Mouse (Mus musculus) layer of hippocampus, postnatal 25 days (tissue): Measurements from ENCODE around the gene Tnni1. TPM values are rescaled to one million over a fixed set of nuclear protein-coding genes. Genes with fewer than 3 reads are reported as not detected.

ENCODE experiments used
- DNase-seq, 2 experiments: peaks; one replicate each; pipeline ENCODE4 v3.0.0; 2022; ENCODE audit warnings: mixed read lengths in 2 of 2, low spot score in 1 of 2; ENCODE audit errors: extremely low spot score in 1 of 2
- total RNA-seq, 2 experiments: library from RNA; stranded (reverse); gene quantifications; 2 replicates each; pipeline ENCODE4 v1.2.3; 2021

Tnni1 gene
- total RNA-seq, result 1 to 10 TPM; 4.1 to 5.9 TPM

GRCm38 (mm10) chr1:135778780-135779535 is at the start of gene Tnni1:
Gene Tnni1, plus strand, starts transcription at chr1:135779434.
- no peak for DNase-seq

- no peak for DNase-seq
Observed at GRCm38 (mm10) chr1:135729821-135730220, 49.4 kb upstream of the Tnni1 start.

GRCm38 (mm10) chr1:135730296-135730695 is 48.9 kb upstream of the Tnni1 start:
- DNase-seq, result no peak

GRCm38 (mm10) chr1:135731393-135731792 is 47.8 kb upstream of the Tnni1 start:
- DNase-seq, result no peak

GRCm38 (mm10) chr1:135731897-135732684 is 47.1 kb upstream of the Tnni1 start:
- no peak for DNase-seq

GRCm38 (mm10) chr1:135734225-135734937 is 44.9 kb upstream of the Tnni1 start:
- DNase-seq, result peak in 1 of 2 experiments; percentile 47

- no peak for DNase-seq
Observed at GRCm38 (mm10) chr1:135735460-135735859, 43.8 kb upstream of the Tnni1 start.

- no peak for DNase-seq
Observed at GRCm38 (mm10) chr1:135744987-135745386, 34.2 kb upstream of the Tnni1 start.

GRCm38 (mm10) chr1:135746248-135746647 is 33.0 kb upstream of the Tnni1 start:
- DNase-seq, result no peak

GRCm38 (mm10) chr1:135752737-135753348 is 26.4 kb upstream of the Tnni1 start:
- DNase-seq, result peak; percentile 61 to 92

GRCm38 (mm10) chr1:135755287-135755686 is 23.9 kb upstream of the Tnni1 start:
- no peak for DNase-seq

GRCm38 (mm10) chr1:135755913-135756312 is 23.3 kb upstream of the Tnni1 start:
- DNase-seq, result no peak

- no peak for DNase-seq
Observed at GRCm38 (mm10) chr1:135757287-135757686, 21.9 kb upstream of the Tnni1 start.

- DNase-seq, result no peak
Observed at GRCm38 (mm10) chr1:135759685-135760084, 19.5 kb upstream of the Tnni1 start.

- DNase-seq, result no peak
Observed at GRCm38 (mm10) chr1:135760216-135760615, 19.0 kb upstream of the Tnni1 start.

- DNase-seq, result no peak
Observed at GRCm38 (mm10) chr1:135761728-135762127, 17.5 kb upstream of the Tnni1 start.

- no peak for DNase-seq
Observed at GRCm38 (mm10) chr1:135763503-135764205, 15.6 kb upstream of the Tnni1 start.

- no peak for DNase-seq
Observed at GRCm38 (mm10) chr1:135764206-135764528, 15.1 kb upstream of the Tnni1 start.

- peak; percentile 50 to 54 for DNase-seq
Observed at GRCm38 (mm10) chr1:135765645-135766591, 13.3 kb upstream of the Tnni1 start, which contains the start of gene Phlda3. Gene Phlda3, plus strand, starts transcription at chr1:135766119.
